Mouse (Mus musculus): ENCODE results near the gene Lemd1. TPM values are rescaled to one million over a fixed set of nuclear protein-coding genes. Genes with fewer than 3 reads are reported as not detected.
A peak's percentile ranks its signal among the peaks of the same experiment; 100 is the strongest.
"Not testable (repeated sequence)": the region's sequence is repeated elsewhere in the genome, so short reads cannot be mapped to it uniquely, and the experiment has no call there.

Gene Lemd1
- not detected in 2 replicates for total RNA-seq (2021)
- long read RNA-seq: 0 reads

- DNase-seq: no peak
Measured at GRCm38 (mm10) chr1:132191093-132191785, at the start of gene Lemd1, which contains the start of gene AC124108.1. Gene Lemd1, plus strand, starts transcription at chr1:132191431. Gene AC124108.1, plus strand, starts transcription at chr1:132191457.

- no peak for DNase-seq
Measured at GRCm38 (mm10) chr1:132141753-132142152, 49.5 kb upstream of the Lemd1 start.

DNA sequence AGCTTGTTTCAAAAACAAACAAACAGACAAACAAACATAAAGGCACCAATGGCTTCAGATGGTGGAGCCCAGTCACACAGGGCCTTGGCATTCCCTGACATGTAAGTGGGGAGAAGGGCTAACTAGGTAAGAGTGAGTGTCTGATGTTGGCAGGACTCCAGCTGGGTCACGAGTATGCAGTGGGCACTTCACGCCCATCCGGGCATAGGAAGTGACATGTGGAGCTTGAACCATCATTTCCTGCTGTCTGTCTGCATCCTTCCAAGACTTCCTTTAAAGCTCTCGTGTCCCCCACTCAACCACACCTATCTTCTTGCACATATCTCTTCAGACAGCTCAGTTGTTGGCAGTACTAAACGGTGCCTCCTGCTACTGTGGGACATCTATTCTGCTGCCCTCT is 48.2 kb upstream of the Lemd1 start:
- no peak for DNase-seq

DNA sequence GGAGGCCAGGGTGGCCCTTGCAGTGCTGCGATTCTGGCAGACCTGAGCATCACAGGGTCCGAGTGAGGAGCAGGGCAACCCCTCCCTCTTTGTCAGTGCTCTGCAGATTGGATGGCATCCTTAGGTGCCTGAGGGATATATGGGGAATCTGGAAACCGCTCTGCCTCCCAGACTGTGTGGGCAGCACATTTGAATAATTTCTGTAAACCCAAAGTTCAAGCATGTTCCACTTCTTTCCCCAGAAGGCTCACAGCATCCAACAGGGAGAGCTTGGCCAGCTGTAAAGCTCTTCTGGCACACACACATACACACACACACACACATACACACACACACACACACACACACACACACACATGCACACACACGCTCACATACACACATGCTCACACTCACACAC is 47.5 kb upstream of the Lemd1 start:
- no peak for DNase-seq

DNA sequence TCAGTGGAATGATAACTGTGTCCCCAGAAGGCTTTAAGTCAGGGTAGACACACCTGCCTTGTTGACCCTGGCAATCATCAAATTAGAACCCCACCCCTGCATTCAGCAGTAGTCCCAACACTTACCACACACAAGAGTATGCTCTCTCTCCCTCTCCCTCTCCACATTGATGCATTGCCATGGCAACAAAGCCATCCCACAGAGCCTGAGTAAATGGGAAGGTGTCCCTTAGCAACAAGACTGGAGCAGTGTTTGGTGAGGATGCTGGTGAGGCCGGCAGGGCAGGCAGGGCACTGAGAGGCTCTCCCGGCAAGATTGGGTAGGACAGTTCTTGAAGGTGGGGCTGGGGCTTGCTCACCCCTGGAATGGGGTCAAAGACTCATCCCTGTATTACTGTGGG is 47.0 kb upstream of the Lemd1 start:
- DNase-seq: no peak

- DNase-seq: no peak
Measured at GRCm38 (mm10) chr1:132144837-132145236, 46.4 kb upstream of the Lemd1 start.

DNA sequence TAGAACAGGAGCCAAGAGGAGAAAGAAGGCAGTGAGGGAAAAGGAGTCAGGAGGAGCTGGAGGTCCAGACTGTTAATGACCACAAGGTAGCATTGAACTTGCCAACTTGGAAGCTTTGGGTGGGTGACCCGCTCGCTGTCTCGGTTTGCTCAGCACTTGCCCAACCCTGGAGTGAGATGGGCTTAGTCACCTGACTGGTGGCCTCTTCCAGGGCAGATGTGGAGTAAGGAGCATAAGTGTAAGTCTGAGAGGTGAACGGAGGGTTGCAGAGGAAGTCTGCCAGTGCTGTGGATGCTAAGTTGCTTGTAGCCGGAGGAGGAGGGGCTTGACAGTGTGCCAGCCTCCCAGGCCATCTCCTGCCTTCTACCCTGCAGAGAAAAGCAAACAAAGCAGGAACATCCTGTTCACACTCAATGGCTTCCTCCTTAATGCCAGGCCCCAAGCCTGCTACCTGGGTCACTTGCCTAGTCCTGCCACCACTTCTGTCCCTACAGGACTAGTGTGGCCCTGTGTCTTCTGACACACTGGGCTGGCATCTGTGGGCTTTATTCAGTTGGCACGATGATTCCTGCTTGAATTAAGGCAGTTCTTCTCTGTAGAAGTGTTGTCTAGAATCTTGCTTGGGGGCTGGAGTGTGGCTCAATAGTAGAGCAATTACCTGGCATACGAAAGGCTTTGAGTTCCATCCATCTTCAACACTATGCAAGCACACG is 45.1 kb upstream of the Lemd1 start:
- peak; percentile 40 for DNase-seq

GRCm38 (mm10) chr1:132149410-132149809 is 41.8 kb upstream of the Lemd1 start:
- DNase-seq: no peak

- no peak for DNase-seq
Measured at GRCm38 (mm10) chr1:132150171-132150570, 41.1 kb upstream of the Lemd1 start.

DNA sequence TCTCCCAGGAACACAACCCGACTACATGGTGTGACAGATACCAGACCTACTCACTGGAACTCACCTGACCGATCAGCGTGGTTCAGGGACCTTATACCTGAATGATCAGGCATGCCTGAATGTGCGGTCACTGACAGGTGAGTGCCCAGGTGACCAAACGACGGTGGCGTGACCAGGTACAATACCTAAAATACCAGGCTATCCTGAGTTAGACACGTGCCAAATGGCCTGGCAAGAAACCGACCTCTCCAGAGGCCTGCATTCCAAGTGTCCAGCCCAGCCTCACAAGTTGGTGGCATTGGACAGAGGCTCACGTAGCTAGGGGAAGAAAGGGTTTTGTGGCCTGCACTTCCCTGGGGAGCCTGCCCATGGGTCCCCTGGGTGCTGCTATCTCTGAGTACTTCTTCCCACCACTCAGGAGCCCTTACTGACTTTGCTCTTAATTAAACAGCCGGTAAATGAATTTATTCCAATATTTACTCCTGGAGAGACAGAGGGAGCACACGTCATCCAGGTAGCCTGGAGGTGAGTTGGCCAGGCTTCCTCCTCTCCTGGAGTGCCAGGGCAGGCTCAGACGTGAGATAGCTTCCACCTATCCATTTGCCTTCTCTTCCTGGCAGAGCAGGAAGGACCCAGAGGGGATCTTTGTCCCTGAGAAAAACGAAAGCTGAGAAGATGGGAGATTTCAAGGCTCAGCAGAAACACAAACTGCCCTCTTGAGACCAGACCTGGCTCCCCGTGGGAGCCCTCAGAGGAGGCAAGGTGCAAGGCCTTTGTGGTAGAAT is 40.2 kb upstream of the Lemd1 start:
- DNase-seq: no peak

GRCm38 (mm10) chr1:132151908-132152307 is 39.3 kb upstream of the Lemd1 start:
- no peak for DNase-seq

GRCm38 (mm10) chr1:132153086-132153690 is 38.0 kb upstream of the Lemd1 start:
- DNase-seq: no peak

GRCm38 (mm10) chr1:132153691-132154090 is 37.5 kb upstream of the Lemd1 start:
- no peak for DNase-seq

GRCm38 (mm10) chr1:132155737-132156136 is 35.5 kb upstream of the Lemd1 start:
- peak; percentile 82 for DNase-seq

DNA sequence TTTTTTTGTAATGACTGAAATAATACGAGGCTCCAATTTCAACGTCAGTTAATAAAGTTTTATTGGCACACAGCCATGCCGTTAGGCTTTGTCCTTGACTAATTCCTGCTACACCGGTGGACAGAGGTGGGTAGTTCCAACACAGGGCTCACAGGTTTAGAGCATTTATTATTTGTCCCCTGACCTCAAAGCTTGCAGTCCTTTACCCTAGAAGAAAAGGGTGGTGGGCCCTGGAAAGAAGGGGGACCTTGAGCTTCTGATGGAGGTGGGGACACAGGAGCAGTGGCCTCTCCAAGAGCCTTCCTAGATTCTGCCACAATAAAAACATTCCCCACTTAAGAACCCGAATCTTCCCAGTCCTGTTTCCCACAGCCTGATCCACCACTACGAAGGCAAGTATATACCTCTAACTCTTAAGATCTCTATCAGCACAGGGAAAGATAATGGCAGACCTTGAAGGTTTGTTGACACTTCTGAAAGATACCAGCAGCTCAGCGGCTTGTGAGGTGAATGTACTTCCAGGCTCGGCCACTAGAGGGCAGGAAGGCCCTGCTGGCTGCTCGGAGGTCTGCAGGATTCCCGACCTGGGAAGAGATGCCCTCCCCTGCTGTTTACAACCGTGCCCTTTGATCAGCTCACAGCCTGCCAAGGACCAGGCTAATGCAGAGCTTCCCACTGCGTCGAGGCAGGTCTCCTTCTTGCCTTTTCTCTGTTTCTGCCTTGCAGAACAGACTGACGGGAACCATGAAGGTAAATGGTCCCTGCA is 34.0 kb upstream of the Lemd1 start:
- DNase-seq: peak; percentile 87

- DNase-seq: no peak
Measured at GRCm38 (mm10) chr1:132157808-132158207, 33.4 kb upstream of the Lemd1 start.

GRCm38 (mm10) chr1:132158741-132159140 is 32.5 kb upstream of the Lemd1 start:
- DNase-seq: no peak

GRCm38 (mm10) chr1:132159681-132160080 is 31.6 kb upstream of the Lemd1 start:
- DNase-seq: no peak

GRCm38 (mm10) chr1:132161211-132161880 is 29.9 kb upstream of the Lemd1 start:
- no peak for DNase-seq

DNA sequence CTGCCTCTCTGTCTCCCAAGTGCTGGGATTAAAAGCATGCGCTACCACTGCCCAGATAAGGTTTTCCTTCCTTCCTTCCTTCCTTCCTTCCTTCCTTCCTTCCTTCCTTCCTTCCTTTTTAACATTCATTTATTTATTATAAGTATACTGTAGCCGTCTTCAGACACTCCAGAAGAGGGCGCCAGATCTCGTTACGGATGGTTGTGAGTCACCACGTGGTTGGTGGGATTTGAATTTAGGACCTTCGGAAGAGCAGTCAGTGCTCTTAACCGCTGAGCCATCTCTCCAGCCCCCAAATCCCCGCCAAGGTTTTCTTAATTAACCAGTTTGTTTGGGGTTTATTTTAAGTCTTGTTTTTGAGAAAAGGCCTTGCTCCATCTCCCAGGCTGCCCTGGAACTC is 28.6 kb upstream of the Lemd1 start:
- DNase-seq: not testable (repeated sequence)
